Mouse (Mus musculus): Measurements from ENCODE around the gene Exosc7.

Exosc7 gene

DNA sequence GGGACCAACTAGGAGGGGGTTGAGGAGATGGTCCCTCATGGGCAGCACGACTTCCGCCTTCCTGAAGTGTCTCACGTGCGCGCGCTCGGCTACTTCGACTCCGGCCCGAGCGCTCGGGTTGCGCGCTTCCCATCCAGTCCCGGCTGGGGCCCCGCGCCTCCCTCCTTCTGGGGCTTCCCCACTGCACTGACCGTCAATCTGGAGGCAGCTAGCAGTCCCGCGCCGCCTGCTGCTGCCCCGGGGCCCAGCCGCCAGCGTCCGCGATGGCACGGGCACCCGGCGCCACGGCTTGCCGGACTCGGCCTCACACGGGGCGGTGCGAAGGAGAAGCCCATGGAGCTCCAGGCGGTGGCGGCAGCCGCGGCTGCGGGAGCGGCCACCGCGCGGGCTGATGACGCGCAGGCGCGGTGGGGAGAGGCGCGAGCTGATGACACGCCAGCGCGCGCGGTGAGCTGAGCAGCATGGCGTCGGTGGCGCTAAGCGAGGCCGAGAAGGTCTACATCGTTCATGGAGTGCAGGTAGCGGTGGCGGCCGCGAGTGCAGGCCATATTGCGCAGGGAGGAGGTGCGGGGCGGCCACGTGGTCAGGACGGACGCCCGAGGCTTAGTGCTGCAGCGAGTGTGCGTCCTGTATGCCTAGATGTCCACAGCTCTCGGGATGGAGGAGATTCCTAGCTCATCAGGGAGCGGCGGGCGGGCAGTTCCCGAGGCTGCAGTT lies at the start of gene Exosc7, which contains the start of gene Zdhhc3:
Exosc7 (plus strand) TSS at position 411 of the 717 bp plus-strand sequence.
Zdhhc3 (minus strand) TSS at position 401 of the 717 bp plus-strand sequence.
- peak; percentile 86 to 92 for DNase-seq (ENCODE audit: low spot score in 2 of 2)

DNA sequence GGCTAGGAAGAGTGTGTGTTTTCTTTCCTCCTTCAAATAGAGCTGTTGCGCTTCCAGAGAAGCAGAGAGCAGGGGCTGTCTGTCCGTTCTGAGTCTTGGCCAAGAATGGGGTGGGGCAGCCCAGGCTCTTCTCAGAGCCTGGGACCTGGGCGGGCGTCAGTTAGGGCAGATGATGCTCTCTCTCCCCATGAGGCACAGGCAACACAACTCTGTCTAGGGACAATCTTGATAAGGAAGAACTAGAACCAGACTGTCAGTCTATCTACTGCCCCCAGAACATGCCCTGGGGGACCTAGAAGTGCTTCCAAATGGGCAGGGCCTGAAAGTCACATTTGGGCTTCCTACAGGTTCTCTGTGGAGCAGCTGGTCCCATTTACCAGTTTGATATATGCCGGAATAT lies 33.9 kb upstream of the Exosc7 start:
- DNase-seq (ENCODE audit: low spot score in 2 of 2) = no peak

- peak; percentile 2 to 7 for DNase-seq (ENCODE audit: low spot score in 2 of 2)
Measured at GRCm38 (mm10) chr9:123080355-123080754, 32.7 kb upstream of the Exosc7 start.

DNA sequence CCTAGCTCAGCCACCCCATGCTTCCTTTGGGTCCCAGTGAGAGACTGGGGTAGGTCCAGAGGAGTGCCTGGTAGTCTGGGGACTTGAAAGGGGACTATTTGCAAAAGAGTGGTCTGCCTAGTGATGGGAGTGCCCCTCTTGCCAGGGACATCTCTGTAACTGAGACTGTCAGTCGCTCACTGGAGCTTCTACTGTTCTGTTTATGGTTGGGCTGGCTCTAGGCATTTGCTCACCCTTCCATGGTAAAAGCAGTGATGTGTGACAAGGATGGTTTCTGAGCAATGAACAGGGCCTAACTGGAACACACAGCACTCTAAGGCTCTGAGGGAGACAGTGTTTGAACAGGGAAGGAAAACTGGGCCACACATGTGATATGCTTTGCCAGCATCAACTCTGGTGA lies 32.2 kb upstream of the Exosc7 start:
- no peak for DNase-seq (ENCODE audit: low spot score in 2 of 2)

DNA sequence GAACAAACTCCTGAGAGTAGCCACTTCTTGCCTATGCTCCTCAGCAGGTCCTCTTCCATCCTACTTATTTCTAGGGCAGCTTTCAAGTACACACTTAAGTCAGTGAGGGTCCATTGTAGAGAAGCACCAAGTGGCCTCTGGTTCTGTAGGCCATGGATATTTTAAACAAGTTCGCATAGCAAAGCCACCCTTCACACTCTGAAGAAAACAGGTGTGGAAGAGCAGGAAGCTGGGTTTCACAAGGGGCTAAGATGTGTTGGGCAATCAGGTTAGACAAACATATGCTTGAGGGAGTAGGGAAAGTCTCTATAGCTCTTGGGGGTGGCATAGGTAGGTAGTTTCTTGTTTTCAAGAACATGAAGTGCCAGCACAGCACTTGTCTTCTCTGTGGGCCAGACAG lies 27.6 kb upstream of the Exosc7 start:
- DNase-seq (ENCODE audit: low spot score in 2 of 2) = no peak

- DNase-seq (ENCODE audit: low spot score in 2 of 2) = no peak
Measured at GRCm38 (mm10) chr9:123087558-123087957, 25.5 kb upstream of the Exosc7 start.

GRCm38 (mm10) chr9:123090844-123091243 lies 22.2 kb upstream of the Exosc7 start:
- DNase-seq (ENCODE audit: low spot score in 2 of 2) = no peak

DNA sequence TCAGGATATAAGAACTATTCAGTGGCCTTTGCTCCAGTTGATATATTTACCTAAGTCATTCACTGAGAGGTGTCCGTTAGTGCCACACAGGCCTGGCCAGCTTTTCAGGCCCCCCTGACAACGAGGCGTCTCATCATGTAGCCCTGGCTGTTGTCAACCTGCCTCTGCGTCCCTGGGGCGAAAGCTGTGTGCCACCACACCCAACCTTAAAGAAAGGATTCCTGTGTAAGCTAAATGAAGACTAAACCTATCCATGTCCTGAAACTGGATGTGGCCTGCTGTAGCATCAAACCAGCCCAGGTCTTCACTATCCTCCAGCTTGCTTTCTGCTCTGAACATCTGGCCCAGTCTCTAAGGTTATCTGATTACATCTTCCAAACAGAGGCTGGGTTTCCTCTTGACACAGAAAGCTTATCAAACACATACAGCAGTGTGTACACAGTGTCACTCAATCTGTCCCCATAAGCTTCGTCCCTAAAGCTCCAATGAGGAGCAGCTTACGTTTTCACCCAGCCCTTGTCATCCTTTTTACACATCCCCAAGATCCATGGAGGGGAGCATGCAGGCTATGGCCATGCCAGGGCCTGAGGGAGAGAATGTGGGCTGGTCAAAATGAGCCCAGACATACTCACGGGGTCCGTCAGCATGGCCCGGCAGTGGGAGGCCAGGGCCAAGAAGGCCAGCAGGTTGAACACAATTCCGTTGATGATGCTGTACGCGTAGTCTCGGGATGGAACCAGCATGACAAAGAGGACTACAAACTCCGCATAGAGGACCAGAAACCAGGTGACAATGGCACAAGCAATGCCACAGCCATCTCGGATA lies 13.2 kb upstream of the Exosc7 start:
- no peak for DNase-seq (ENCODE audit: low spot score in 2 of 2)

- DNase-seq (ENCODE audit: low spot score in 2 of 2) = no peak
Measured at GRCm38 (mm10) chr9:123103425-123103824, 9.6 kb upstream of the Exosc7 start.

GRCm38 (mm10) chr9:123104362-123104761 lies 8.7 kb upstream of the Exosc7 start:
- no peak for DNase-seq (ENCODE audit: low spot score in 2 of 2)

DNA sequence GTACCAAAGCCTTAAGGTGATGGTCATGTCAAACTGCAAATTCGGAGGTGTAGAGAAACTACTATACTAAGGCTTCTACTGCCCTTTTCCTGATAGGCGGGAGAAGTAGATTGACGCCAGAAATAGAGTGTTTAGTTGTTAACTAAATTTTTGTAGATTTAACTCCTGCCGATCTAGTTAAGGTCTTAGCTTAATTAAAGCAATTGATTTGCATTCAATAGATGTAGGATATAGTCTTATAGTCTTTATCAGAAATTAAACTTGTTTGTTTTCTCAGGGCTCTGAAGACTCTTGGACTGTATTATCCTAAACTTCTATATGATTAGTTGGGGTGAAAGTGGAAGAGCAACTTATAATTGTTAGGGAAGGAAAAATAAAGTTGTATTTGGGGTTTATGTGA lies 5.8 kb upstream of the Exosc7 start:
- no peak for DNase-seq (ENCODE audit: low spot score in 2 of 2)

GRCm38 (mm10) chr9:123109188-123109587 lies 3.8 kb upstream of the Exosc7 start:
- DNase-seq (ENCODE audit: low spot score in 2 of 2) = no peak

- no peak for DNase-seq (ENCODE audit: low spot score in 2 of 2)
Measured at GRCm38 (mm10) chr9:123111751-123112221, 1.2 kb upstream of the Exosc7 start.

- DNase-seq (ENCODE audit: low spot score in 2 of 2) = no peak
Measured at GRCm38 (mm10) chr9:123113931-123114330, 916 bp downstream of the Exosc7 start.

GRCm38 (mm10) chr9:123115566-123115965 lies 2.6 kb downstream of the Exosc7 start:
- DNase-seq (ENCODE audit: low spot score in 2 of 2) = no peak

GRCm38 (mm10) chr9:123123017-123123416 lies 10.0 kb downstream of the Exosc7 start:
- DNase-seq (ENCODE audit: low spot score in 2 of 2) = peak in 1 of 2 experiments; percentile 28

DNA sequence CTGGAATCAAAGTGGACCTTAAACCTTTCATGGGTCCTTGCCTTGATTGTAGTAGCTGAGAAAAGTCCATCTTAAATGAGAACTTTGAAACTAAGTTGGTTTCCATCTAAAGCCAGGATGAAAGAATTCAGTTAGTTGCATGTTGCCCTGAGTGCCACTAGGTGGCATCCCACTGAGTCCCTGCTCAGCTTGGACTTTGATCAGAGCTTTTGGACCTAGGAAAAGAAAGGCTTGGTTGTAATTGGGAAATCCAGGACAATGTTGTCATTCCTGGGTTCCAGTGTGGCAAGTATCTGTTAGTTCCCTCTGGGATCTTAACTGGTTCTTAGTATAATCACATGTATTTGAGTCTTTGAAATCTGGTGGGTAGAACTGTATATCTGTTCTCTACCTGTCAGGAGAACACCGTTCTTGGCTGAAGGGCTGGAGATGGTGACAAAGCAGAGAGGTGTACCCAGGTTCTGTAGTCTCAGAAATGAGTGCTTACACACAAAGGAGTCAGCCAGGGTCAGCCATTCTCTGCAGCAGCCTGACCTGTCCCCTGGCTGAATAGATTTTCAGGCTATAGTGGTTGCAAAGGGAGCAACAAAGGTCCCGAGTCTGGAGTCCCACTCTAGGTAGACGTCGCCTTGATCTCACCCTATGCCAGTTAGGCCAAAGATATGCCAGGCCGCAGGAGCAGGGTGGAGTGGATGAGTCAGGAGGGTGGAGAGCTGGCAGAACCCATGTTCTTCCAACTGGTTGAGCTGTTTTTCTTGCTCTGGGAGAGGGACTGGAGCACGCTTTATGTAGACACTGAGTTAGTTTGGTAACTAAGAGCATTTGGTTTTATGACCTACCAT lies 10.8 kb downstream of the Exosc7 start:
- peak in 1 of 2 experiments; percentile 26 for DNase-seq (ENCODE audit: low spot score in 2 of 2)

- DNase-seq (ENCODE audit: low spot score in 2 of 2) = no peak
Measured at GRCm38 (mm10) chr9:123124413-123124981, 11.5 kb downstream of the Exosc7 start.

DNA sequence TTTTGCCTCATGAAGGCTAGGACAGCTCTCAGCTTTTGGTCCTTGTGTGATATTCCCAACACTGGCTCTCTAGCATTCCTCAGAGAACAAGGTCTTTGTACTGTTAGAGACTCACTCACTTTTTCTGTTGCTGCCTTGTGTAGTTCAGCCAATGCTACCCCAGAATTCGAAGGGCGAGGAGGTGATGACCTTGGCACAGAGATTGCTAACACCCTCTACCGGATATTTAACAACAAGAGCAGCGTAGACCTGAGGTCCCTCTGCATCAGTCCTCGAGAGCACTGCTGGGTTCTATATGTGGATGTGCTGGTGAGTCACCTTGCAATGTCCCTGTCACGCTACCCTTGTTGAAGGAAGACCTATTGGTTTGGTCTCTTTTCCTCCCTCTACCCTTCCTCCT lies 14.6 kb downstream of the Exosc7 start:
- no peak for DNase-seq (ENCODE audit: low spot score in 2 of 2)

DNA sequence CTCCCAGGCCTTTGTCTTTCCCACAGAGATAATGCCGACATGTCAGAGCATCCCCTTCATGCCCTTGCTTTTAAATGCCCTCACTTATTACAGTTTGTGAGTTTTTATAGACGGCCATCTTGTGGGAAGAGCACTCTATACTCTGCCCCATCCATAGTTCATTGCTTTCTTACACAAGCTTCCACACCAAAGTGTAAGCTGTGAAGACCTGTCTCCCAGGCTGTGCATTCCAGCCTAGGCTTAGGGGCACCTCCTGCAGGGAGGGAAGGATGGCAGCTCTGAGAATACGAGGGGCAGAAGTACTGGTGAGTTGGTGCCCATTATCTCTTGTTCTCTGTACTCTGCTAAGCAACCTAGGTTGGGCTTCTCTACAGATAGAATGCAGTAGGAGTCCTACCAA lies 20.0 kb downstream of the Exosc7 start:
- DNase-seq (ENCODE audit: low spot score in 2 of 2) = no peak

- peak in 1 of 2 experiments; percentile 18 for DNase-seq (ENCODE audit: low spot score in 2 of 2)
Measured at GRCm38 (mm10) chr9:123136953-123137682, 24.1 kb downstream of the Exosc7 start.

All from frontal cortex, postnatal 36 days (tissue).